Mouse (Mus musculus) C2C12 (cell line): ENCODE measurements around the gene Olfr1264. TPM values are rescaled to one million over a fixed set of nuclear protein-coding genes. Genes with fewer than 3 reads are reported as not detected.

ENCODE experiments used
- H3K27me3 ChIP-seq: one replicate; pipeline ENCODE4 v1.6.1; 2011; ENCODE audit not compliant: control insufficient read depth, insufficient read depth, insufficient read length
- H3K36me3 ChIP-seq: one replicate; pipeline ENCODE4 v1.6.1; 2011; ENCODE audit not compliant: control insufficient read depth, insufficient read depth
- H3K4me3 ChIP-seq: one replicate; pipeline ENCODE4 v1.5.1; 2011; ENCODE audit warnings: mild to moderate bottlenecking, control low read depth; ENCODE audit not compliant: poor library complexity, insufficient read depth, severe bottlenecking
- H3K79me2 ChIP-seq: one replicate; pipeline ENCODE4 v1.6.1; 2011; ENCODE audit not compliant: control insufficient read depth, insufficient read depth
- H3K79me3 ChIP-seq: one replicate; pipeline ENCODE4 v1.6.1; 2011; ENCODE audit warnings: low read depth, control low read depth
- H3ac ChIP-seq: one replicate; pipeline ENCODE3; 2011; ENCODE audit warnings: low read depth; ENCODE audit not compliant: control insufficient read depth, insufficient read length
- CEBPB ChIP-seq: IDR thresholded peaks from one replicate; pipeline ENCODE4 v1.6.1; 2011; ENCODE audit warnings: low read depth, mild to moderate bottlenecking, control low read depth, moderate library complexity
- CTCF ChIP-seq: IDR thresholded peaks from one replicate; pipeline ENCODE4 v1.5.1; 2011; ENCODE audit not compliant: control insufficient read depth, insufficient read depth, insufficient read length
- FOSL1 ChIP-seq: IDR thresholded peaks from one replicate; pipeline ENCODE4 v1.8.0; 2011; ENCODE audit warnings: mild to moderate bottlenecking, low read length; ENCODE audit not compliant: poor library complexity, insufficient read depth, severe bottlenecking
- MAX ChIP-seq: IDR thresholded peaks from one replicate; pipeline ENCODE4 v1.6.1; 2011; ENCODE audit warnings: mild to moderate bottlenecking, control low read depth
- MYOD1 ChIP-seq: IDR thresholded peaks from one replicate; pipeline ENCODE4 v1.6.1; 2011; ENCODE audit warnings: low read depth; ENCODE audit not compliant: control insufficient read depth, insufficient read length
- MYOG ChIP-seq: IDR thresholded peaks from one replicate; pipeline ENCODE4 v1.6.1; 2011; ENCODE audit not compliant: control insufficient read depth, insufficient read length; ENCODE audit errors: extremely low read depth
- USF1 ChIP-seq: IDR thresholded peaks from one replicate; pipeline ENCODE4 v1.6.1; 2011; ENCODE audit warnings: low read depth, mild to moderate bottlenecking, control low read depth, moderate library complexity
- long read RNA-seq, 2 experiments: library from polyadenylated mRNA; unstranded; transcript quantifications; one replicate each; pipeline ENCODE4 v2.0.0; 2019 to 2020
- polyA plus RNA-seq: library from polyadenylated mRNA; unstranded; fragments of >200 nt; fragmentation: generic; extraction: Trizol; gene quantifications from one replicate; pipeline ENCODE4 v1.2.1, GENCODE M21; 2012; ENCODE audit warnings: missing spikeins

Gene Olfr1264
- not detected for polyA plus RNA-seq
- long read RNA-seq, experiment 1 = 0 reads
- long read RNA-seq, experiment 2 = 0 reads

DNA sequence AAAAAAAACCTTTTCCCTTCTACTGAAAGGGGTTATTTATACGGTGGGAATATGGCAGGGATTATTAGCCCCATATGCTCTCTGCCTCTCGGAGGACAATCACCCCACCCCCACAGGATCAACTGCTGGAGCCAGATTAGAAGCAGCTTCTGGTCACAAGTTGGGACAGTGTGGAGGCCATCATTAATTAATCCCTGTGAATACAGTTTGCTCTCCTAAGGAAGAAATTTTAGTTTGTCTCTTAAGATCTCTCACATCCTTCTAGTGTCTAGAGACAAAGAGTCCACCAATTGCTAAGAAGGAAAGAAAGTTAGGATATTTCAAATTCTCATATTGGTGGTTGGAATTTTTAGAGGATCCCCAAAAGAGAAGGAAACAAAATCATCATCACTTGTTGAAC lies at the start of gene Olfr1264:
Gene Olfr1264 (minus strand): TSS at position 101 of the 400 bp plus-strand sequence.
- Histone ChIP-seq H3K27me3 (no peaks in the 10 kb centered on the region), H3K4me3 (no peak within 1 kb of the TSS), H3K79me2 (no peaks in the 10 kb centered on the region), H3ac (no peak within 1 kb of the TSS), H3K79me3 (no peaks in the 10 kb centered on the region), H3K36me3 (no peaks in the 10 kb centered on the region)
- no peak for TF ChIP-seq MYOG
- TF ChIP-seq MYOD1 = no peak
- no peak for TF ChIP-seq MAX
- TF ChIP-seq FOSL1 = no peak
- TF ChIP-seq CTCF = no peak
- TF ChIP-seq USF1 = no peak
- no peak for TF ChIP-seq CEBPB

DNA sequence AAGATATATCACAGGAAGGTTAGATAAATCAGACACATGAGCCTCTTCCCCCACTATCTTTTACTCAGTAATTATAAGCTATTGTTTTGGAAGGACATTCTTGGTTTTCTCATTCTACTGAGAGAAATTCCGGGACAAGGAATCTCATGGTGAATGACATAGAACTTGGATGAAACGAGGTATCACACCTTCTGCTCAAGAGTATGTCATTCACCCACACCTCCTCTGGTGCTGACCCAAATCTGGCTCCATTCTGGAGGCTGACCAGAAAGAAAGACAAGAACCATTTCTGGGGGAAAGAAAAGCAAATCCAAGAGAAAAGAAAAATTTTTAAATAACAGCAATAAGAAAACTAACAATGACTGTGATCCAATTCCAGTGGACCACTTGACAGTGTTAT lies 44.7 kb upstream of the Olfr1264 start:
- no peaks in the 10 kb centered on the region for H3K36me3 ChIP-seq
- H3K27me3 ChIP-seq = no peaks in the 10 kb centered on the region
- no peaks in the 10 kb centered on the region for H3K79me3 ChIP-seq
- no peaks in the 10 kb centered on the region for H3K79me2 ChIP-seq
- H3K4me3 ChIP-seq = no peak overlapping the region
- TF ChIP-seq MYOG (no peak), USF1 (no peak), MYOD1 (no peak), CEBPB (no peak), CTCF (no peak), MAX (no peak), FOSL1 (no peak)
- H3ac ChIP-seq = no peak overlapping the region

DNA sequence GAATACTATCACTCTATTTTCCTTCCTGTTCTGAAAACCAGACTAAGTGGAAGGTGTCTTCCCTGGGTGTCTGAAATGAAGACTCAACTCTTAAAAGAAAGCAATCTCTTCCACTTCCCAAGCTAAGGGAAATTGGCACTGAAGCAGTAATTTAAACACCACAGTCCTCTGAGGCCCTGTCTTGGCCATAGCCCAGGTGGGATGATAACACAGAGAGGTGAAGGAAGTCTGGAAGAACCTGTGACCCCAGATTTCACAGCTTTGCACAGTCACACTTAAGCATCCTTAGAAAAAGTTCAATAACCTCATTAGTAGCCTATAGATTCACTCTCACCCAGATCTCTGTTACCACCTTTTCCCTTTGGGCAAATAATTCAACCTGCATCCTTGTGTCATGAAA lies 38.1 kb upstream of the Olfr1264 start, which contains the start of gene Olfr140:
Gene Olfr140 (minus strand): TSS at position 101 of the 400 bp plus-strand sequence.
- Histone ChIP-seq H3K27me3 (no peaks in the 10 kb centered on the region), H3K4me3 (no peak within 1 kb of the TSS), H3K36me3 (no peaks in the 10 kb centered on the region), H3K79me2 (no peaks in the 10 kb centered on the region), H3ac (no peak within 1 kb of the TSS), H3K79me3 (no peaks in the 10 kb centered on the region)
- TF ChIP-seq USF1 = no peak

DNA sequence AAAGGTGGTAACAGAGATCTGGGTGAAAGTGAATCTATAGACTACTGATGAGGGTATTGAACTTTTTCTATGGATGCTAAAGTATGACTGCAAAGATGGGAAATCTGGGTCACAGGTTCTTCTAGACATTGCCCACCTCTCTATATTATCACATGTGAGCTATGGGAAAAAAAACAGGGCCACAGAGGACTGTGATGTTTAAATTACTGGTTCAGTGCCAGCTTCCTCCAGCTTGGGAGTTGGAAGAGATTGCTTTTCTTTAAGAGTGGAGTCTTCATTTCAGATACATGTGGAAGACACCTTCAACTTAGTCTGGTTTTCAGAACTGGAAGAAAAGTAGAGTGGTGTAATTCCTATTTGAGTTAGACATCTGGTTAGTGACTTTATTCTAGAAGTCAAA lies 9.7 kb upstream of the Olfr1264 start, which contains the start of gene Olfr1265:
Gene Olfr1265 (plus strand): TSS at position 301 of the 400 bp plus-strand sequence.
- H3K4me3 ChIP-seq = no peak within 1 kb of the TSS
- H3K27me3 ChIP-seq = no peaks in the 10 kb centered on the region
- H3K79me3 ChIP-seq = no peaks in the 10 kb centered on the region
- TF ChIP-seq CTCF (no peak), MAX (no peak), CEBPB (no peak), FOSL1 (no peak), MYOG (no peak), MYOD1 (no peak), USF1 (no peak)
- no peaks in the 10 kb centered on the region for H3K36me3 ChIP-seq
- H3K79me2 ChIP-seq = no peaks in the 10 kb centered on the region
- no peak within 1 kb of the TSS for H3ac ChIP-seq

- TF ChIP-seq CTCF = no peak
- TF ChIP-seq MYOG = no peak
- no peak for TF ChIP-seq CEBPB
- no peaks in the 10 kb centered on the region for H3K79me2 ChIP-seq
- H3K4me3 ChIP-seq = no peak within 1 kb of the TSS
- no peaks in the 10 kb centered on the region for H3K36me3 ChIP-seq
- H3ac ChIP-seq = no peak within 1 kb of the TSS
- H3K79me3 ChIP-seq = no peaks in the 10 kb centered on the region
- no peaks in the 10 kb centered on the region for H3K27me3 ChIP-seq
These were observed 13.5 kb downstream of the Olfr1264 start, which contains the start of gene Olfr1263 for GRCm38 (mm10) chr2:90011831-90012230. Olfr1263 (plus strand) TSS chr2:90012131.

GRCm38 (mm10) chr2:89999845-90000244 lies 25.5 kb downstream of the Olfr1264 start, which contains the start of gene Olfr1262:
Olfr1262 (plus strand) TSS chr2:90000145.
- Histone ChIP-seq H3K4me3 (no peak within 1 kb of the TSS), H3K79me2 (no peaks in the 10 kb centered on the region), H3K79me3 (no peaks in the 10 kb centered on the region), H3K27me3 (no peaks in the 10 kb centered on the region), H3ac (no peak within 1 kb of the TSS), H3K36me3 (no peaks in the 10 kb centered on the region)
- TF ChIP-seq FOSL1 (no peak), MYOG (no peak), CEBPB (no peak), MAX (no peak), MYOD1 (no peak), CTCF (no peak), USF1 (no peak)
